Mouse (Mus musculus) embryonic facial prominence, embryonic 11.5 days (tissue): ENCODE measurements around the gene Cenpq. TPM values are rescaled to one million over a fixed set of nuclear protein-coding genes. Genes with fewer than 3 reads are reported as not detected.

Source experiments
- ATAC-seq: fragments of 200-750 bp; cut with Nextera tagmentation; replicated peaks from 2 replicates; pipeline ENCODE4 v1.8.0; 2017; ENCODE audit warnings: low read depth; ENCODE audit not compliant: insufficient number of reproducible peaks, low FRiP score, low TSS enrichment
- DNase-seq: peaks from one replicate; pipeline ENCODE4 v3.0.0-alpha.2; 2015; ENCODE audit warnings: low spot score
- H3K27ac ChIP-seq: fragments of 300-500 bp; sonication (generic); replicated peaks from 2 replicates; pipeline ENCODE4 v1.5.1; 2014; ENCODE audit warnings: mild to moderate bottlenecking, low read depth, low read length, control low read depth
- H3K27me3 ChIP-seq: fragments of 300-500 bp; sonication (generic); 2 replicates; pipeline ENCODE4 v1.6.1; 2014; ENCODE audit warnings: mild to moderate bottlenecking, low read length, moderate library complexity, mixed read lengths; ENCODE audit not compliant: control insufficient read depth, insufficient read depth
- H3K36me3 ChIP-seq: fragments of 300-500 bp; sonication (generic); replicated peaks from 2 replicates; pipeline ENCODE4 v1.6.1; 2014; ENCODE audit warnings: low read depth, mild to moderate bottlenecking, low read length, moderate library complexity, mixed read lengths; ENCODE audit not compliant: control insufficient read depth, insufficient read depth
- H3K4me1 ChIP-seq: fragments of 300-500 bp; sonication (generic); 2 replicates; pipeline ENCODE4 v1.6.1; 2014; ENCODE audit warnings: low read length, mixed read lengths; ENCODE audit not compliant: control insufficient read depth, insufficient read depth
- H3K4me2 ChIP-seq: fragments of 300-500 bp; sonication (generic); 2 replicates; pipeline ENCODE4 v1.6.1; 2014; ENCODE audit warnings: low read depth, mild to moderate bottlenecking, control low read depth, low read length, moderate library complexity
- H3K4me3 ChIP-seq: fragments of 300-500 bp; sonication (generic); 2 replicates; pipeline ENCODE4 v1.5.1; 2014; ENCODE audit warnings: low read depth, low read length, control low read depth
- H3K9ac ChIP-seq: fragments of 300-500 bp; sonication (generic); replicated peaks from 2 replicates; pipeline ENCODE4 v1.6.1; 2014; ENCODE audit warnings: mild to moderate bottlenecking, control low read depth, low read length
- H3K9me3 ChIP-seq: fragments of 300-500 bp; sonication (generic); replicated peaks from 2 replicates; pipeline ENCODE4 v1.6.1; 2016; ENCODE audit warnings: mild to moderate bottlenecking, low read length, inconsistent platforms, mixed read lengths; ENCODE audit not compliant: control insufficient read depth
- WGBS: fragments of 180-500 bp; shearing (Covaris S2); extraction: QIAGEN DNeasy Blood & Tissue Kit; methylation state at CpG from one replicate; pipeline ENCODE4 v1.1.7; 2014; 5-methylcytosine and 5-hydroxymethylcytosine counted together
- polyA plus RNA-seq: library from polyadenylated mRNA; unstranded; fragments of >200 nt; fragmentation: Nextera tagmentation; extraction: Ambion mirVana; gene quantifications from 2 replicates; pipeline ENCODE4 v1.2.1, GENCODE M21; 2014

Gene Cenpq
- polyA plus RNA-seq, 1 experiment from 2014 or later = 52.9 TPM

GRCm38 (mm10) chr17:40903345-40903744 lies 31.5 kb downstream of the Cenpq start:
- no peak overlapping the region for H3K27ac ChIP-seq
- H3K9ac ChIP-seq = no peak overlapping the region
- DNase-seq = no peak
- H3K4me3 ChIP-seq = no peak overlapping the region
- no peak overlapping the region for H3K4me2 ChIP-seq
- WGBS = 77% methylated on average over 4 of the region's 4 CpGs
- H3K36me3 ChIP-seq = no peaks in the 10 kb centered on the region
- H3K27me3 ChIP-seq = no peaks in the 10 kb centered on the region
- no peaks in the 10 kb centered on the region for H3K9me3 ChIP-seq
- ATAC-seq = no peak
- no peaks in the 10 kb centered on the region for H3K4me1 ChIP-seq

GRCm38 (mm10) chr17:40899783-40900363 lies 35.0 kb downstream of the Cenpq start:
- H3K27me3 ChIP-seq = no peaks in the 10 kb centered on the region
- ATAC-seq (no peak), DNase-seq (no peak)
- H3K9ac ChIP-seq = no peak overlapping the region
- no peaks in the 10 kb centered on the region for H3K9me3 ChIP-seq
- no peak overlapping the region for H3K27ac ChIP-seq
- H3K4me1 ChIP-seq = no peaks in the 10 kb centered on the region
- H3K4me3 ChIP-seq = no peak overlapping the region
- 31% methylated on average over 4 of the region's 4 CpGs for WGBS
- no peaks in the 10 kb centered on the region for H3K36me3 ChIP-seq
- no peak overlapping the region for H3K4me2 ChIP-seq

GRCm38 (mm10) chr17:40896863-40897262 lies 38.0 kb downstream of the Cenpq start:
- ATAC-seq = no peak
- Histone ChIP-seq H3K4me3 (no peak overlapping the region), H3K4me2 (no peak overlapping the region), H3K36me3 (no peaks in the 10 kb centered on the region), H3K4me1 (no peaks in the 10 kb centered on the region), H3K27ac (no peak overlapping the region), H3K27me3 (no peaks in the 10 kb centered on the region), H3K9ac (no peak overlapping the region), H3K9me3 (no peaks in the 10 kb centered on the region)
- peak; percentile 64 for DNase-seq
- WGBS = 80% methylated on average over 1 of the region's 1 CpGs

GRCm38 (mm10) chr17:40887849-40888536 lies 46.9 kb downstream of the Cenpq start:
- ATAC-seq = no peak
- Histone ChIP-seq H3K27me3 (no peaks in the 10 kb centered on the region), H3K9me3 (no peaks in the 10 kb centered on the region), H3K27ac (no peak overlapping the region), H3K4me3 (no peak overlapping the region), H3K4me2 (no peak overlapping the region), H3K9ac (no peak overlapping the region), H3K36me3 (no peaks in the 10 kb centered on the region), H3K4me1 (no peaks in the 10 kb centered on the region)
- DNase-seq = no peak
- 82% methylated on average over 4 of the region's 4 CpGs for WGBS

GRCm38 (mm10) chr17:40885155-40885554 lies 49.7 kb downstream of the Cenpq start:
- Histone ChIP-seq H3K27me3 (no peaks in the 10 kb centered on the region), H3K4me3 (no peak overlapping the region), H3K4me1 (no peaks in the 10 kb centered on the region), H3K9me3 (no peaks in the 10 kb centered on the region), H3K4me2 (no peak overlapping the region), H3K9ac (no peak overlapping the region), H3K27ac (no peak overlapping the region), H3K36me3 (no peaks in the 10 kb centered on the region)
- no peak for DNase-seq
- ATAC-seq = no peak
- 87% methylated on average over 4 of the region's 4 CpGs for WGBS

GRCm38 (mm10) chr17:40882172-40882571 lies 52.7 kb downstream of the Cenpq start:
- no peak overlapping the region for H3K9ac ChIP-seq
- ATAC-seq = no peak
- H3K4me1 ChIP-seq = no peaks in the 10 kb centered on the region
- DNase-seq = no peak
- no peaks in the 10 kb centered on the region for H3K36me3 ChIP-seq
- no peak overlapping the region for H3K4me2 ChIP-seq
- no peak overlapping the region for H3K27ac ChIP-seq
- no peaks in the 10 kb centered on the region for H3K27me3 ChIP-seq
- H3K9me3 ChIP-seq = no peaks in the 10 kb centered on the region
- 90% methylated on average over 6 of the region's 6 CpGs for WGBS
- no peak overlapping the region for H3K4me3 ChIP-seq

GRCm38 (mm10) chr17:40879924-40880691 lies 54.7 kb downstream of the Cenpq start, which contains the start of gene 9130008F23Rik:
Gene 9130008F23Rik, minus strand, starts transcription at chr17:40880559.
- H3K27ac ChIP-seq = no peak within 1 kb of the TSS
- H3K4me1 ChIP-seq = no peaks in the 10 kb centered on the region
- DNase-seq = peak; percentile 58
- H3K9me3 ChIP-seq = no peaks in the 10 kb centered on the region
- H3K9ac ChIP-seq = peak within 1 kb of the TSS; percentile 61
- H3K4me2 ChIP-seq = peak within 1 kb of the TSS; percentile 85
- H3K36me3 ChIP-seq = no peaks in the 10 kb centered on the region
- H3K27me3 ChIP-seq = no peaks in the 10 kb centered on the region
- peak within 1 kb of the TSS; percentile 52 for H3K4me3 ChIP-seq
- under 1% methylated on average over 40 of the region's 40 CpGs for WGBS
- peak; percentile 81 for ATAC-seq

GRCm38 (mm10) chr17:40879528-40879923 lies 55.3 kb downstream of the Cenpq start:
- Histone ChIP-seq H3K36me3 (no peaks in the 10 kb centered on the region), H3K9me3 (no peaks in the 10 kb centered on the region), H3K4me3 (peak overlapping the region; percentile 52), H3K4me2 (peak overlapping the region; percentile 85), H3K27ac (no peak overlapping the region), H3K9ac (peak overlapping the region; percentile 61), H3K4me1 (no peaks in the 10 kb centered on the region), H3K27me3 (no peaks in the 10 kb centered on the region)
- DNase-seq (no peak), ATAC-seq (no peak)
- 13% methylated on average over 6 of the region's 6 CpGs for WGBS
